Mouse (Mus musculus) brown adipose tissue, adult 24 weeks (tissue): ENCODE results near the gene Tmem150a. TPM values are rescaled to one million over a fixed set of nuclear protein-coding genes. Genes with fewer than 3 reads are reported as not detected.

Experiments
- H3K27ac ChIP-seq: fragments of 200-500 bp; replicated peaks from 2 replicates; pipeline ENCODE4 v1.5.1; 2012; ENCODE audit warnings: low read depth, mild to moderate bottlenecking, low read length
- H3K4me1 ChIP-seq: fragments of 200-500 bp; 2 replicates; pipeline ENCODE4 v1.6.1; 2012; ENCODE audit warnings: low read length, mixed read lengths; ENCODE audit not compliant: control insufficient read depth, insufficient read depth, insufficient read length
- H3K4me3 ChIP-seq: fragments of 200-500 bp; 2 replicates; pipeline ENCODE4 v1.5.1; 2012; ENCODE audit warnings: low read depth, mild to moderate bottlenecking, low read length, moderate library complexity; ENCODE audit not compliant: insufficient read depth
- polyA plus RNA-seq: library from polyadenylated mRNA; stranded (reverse); fragments of >200 nt; gene quantifications from 2 replicates; pipeline ENCODE4 v1.2.4, GENCODE M21; 2012; ENCODE audit not compliant: missing spikeins, insufficient read depth, insufficient read length

Tmem150a gene
- 8.6 and 10.6 TPM in 2 replicates for polyA plus RNA-seq

- peaks cover 13% of the 10 kb centered on the region; the same call in 1 of the 2 replicates for H3K4me1 ChIP-seq
- H3K27ac ChIP-seq = peak within 1 kb of the TSS; percentile 75
- peak within 1 kb of the TSS; percentile 91 for H3K4me3 ChIP-seq
These were observed at the start of gene Tmem150a for GRCm38 (mm10) chr6:72355066-72355911. Gene Tmem150a, plus strand, starts transcription at chr6:72355447.

GRCm38 (mm10) chr6:72312198-72312597 is 43.0 kb upstream of the Tmem150a start:
- H3K4me1 ChIP-seq = no peaks in the 10 kb centered on the region
- no peak overlapping the region for H3K27ac ChIP-seq
- no peak overlapping the region for H3K4me3 ChIP-seq

DNA sequence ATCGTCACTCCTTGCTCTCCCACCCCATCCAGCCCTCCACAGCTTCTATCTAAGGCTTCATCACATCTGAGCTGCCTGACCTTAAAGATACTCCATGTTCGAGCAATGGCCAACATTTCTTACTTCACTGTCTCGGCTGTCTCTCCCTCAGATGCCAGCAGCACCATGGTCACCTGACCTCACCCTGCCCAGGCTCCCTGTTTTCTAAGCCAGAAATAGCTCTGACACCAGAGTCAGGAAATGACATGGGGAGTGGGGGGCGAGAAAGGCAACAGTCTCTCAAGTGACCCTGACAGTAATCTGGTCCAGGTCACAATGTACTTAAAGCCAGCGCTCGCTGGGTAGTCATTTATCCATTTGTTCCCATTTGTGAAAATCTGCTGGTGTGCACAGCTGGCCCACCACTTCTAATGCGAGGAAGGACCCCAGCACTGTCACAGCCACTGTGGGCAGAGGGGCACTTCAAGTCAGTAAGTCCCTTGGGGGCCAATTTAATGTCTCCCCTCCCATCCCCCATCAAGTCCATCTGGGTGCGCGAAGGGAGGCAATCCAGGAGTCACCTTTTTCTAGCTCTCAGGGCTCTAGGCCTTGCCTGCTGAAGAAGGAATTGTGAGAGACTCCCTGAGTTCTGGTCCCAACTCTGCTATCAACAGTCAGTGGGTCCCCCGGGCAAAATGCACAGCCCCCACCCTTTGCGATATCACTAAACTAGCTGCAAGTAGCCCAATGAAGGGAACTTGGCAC is 42.0 kb upstream of the Tmem150a start:
- no peak overlapping the region for H3K4me3 ChIP-seq
- H3K4me1 ChIP-seq = no peaks in the 10 kb centered on the region
- H3K27ac ChIP-seq = no peak overlapping the region

GRCm38 (mm10) chr6:72315384-72315783 is 39.9 kb upstream of the Tmem150a start:
- Histone ChIP-seq H3K4me3 (no peak overlapping the region), H3K27ac (no peak overlapping the region), H3K4me1 (no peaks in the 10 kb centered on the region)

DNA sequence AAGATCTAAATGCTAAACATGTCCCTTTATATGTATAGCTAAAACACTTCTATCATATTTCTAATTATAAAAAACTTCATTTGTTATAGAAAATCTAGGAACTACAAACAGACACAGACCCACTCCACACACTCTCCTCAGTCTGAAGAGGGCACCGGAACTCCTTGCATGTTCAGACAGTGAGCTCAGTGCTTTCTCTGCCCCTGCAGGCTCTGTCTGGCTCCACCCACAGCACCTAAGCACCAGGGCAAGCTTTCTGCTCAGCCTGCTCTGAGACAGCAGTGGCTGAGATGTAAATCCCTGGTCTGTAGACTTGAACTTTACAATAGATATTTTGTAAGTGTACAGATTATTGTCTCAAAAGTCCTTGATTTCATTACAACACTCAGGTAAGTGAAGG is 39.2 kb upstream of the Tmem150a start:
- no peaks in the 10 kb centered on the region for H3K4me1 ChIP-seq
- no peak overlapping the region for H3K27ac ChIP-seq
- no peak overlapping the region for H3K4me3 ChIP-seq

DNA sequence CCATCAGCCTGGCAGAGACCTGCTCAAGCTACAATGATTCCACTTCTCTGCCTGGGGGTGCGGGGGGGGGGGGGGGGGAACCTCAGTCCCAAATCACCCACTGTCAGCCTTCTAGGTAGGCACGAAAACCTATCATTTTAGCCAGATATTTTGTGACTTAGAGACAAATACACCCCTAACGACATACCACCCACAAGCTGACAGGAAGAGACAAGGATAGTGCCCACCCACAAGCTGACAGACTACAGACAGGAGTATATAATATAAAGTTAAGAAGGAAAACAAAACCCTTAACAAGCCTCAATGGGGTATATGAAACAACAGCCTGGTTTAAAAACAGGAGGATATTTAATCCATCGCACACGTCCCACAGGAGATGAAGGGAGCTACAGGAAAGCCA is 36.8 kb upstream of the Tmem150a start:
- Histone ChIP-seq H3K4me1 (no peaks in the 10 kb centered on the region), H3K27ac (no peak overlapping the region), H3K4me3 (no peak overlapping the region)

DNA sequence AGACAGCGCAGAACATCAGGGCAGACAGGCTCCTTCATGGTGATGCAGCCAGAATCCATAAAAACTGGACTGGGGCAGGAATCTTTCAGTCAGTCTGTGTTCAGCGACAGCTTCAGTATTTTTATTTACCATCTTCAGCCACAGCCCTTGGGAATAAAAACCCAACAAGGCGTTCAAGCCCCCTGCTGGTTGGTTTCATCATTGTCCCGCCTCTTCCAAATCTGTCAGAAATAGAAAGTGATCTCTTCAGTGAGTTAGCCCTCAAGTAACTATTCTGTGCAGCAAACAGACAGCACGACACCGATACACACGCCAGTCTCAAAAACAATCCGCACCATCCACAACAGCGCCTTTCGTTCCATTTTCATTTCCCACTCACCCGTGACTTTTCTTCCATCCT is 36.2 kb upstream of the Tmem150a start:
- H3K4me1 ChIP-seq = no peaks in the 10 kb centered on the region
- H3K27ac ChIP-seq = no peak overlapping the region
- H3K4me3 ChIP-seq = no peak overlapping the region

DNA sequence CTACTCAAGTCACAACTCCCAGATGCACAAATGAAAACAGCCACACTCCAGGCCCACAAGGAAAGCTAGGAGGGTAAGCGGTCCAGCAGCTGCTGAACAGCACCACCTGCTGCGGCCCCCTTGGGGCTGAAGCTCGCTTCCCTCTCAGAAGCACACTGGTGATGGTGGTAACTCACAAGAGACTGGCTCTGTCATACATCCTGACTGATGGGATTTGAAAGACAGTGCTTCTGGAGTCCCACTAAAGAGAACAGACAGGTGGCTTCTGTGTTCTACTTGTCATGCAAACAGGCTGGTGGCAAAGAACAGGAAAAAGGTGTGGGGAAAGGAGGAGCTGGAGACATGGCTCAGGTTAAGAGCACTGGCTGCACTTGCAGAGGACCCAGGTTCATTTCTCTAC is 32.3 kb upstream of the Tmem150a start:
- Histone ChIP-seq H3K4me1 (no peaks in the 10 kb centered on the region), H3K4me3 (no peak overlapping the region), H3K27ac (no peak overlapping the region)

- no peak overlapping the region for H3K27ac ChIP-seq
- no peak overlapping the region for H3K4me3 ChIP-seq
- no peaks in the 10 kb centered on the region for H3K4me1 ChIP-seq
These were observed 31.3 kb upstream of the Tmem150a start for GRCm38 (mm10) chr6:72323786-72324508.

GRCm38 (mm10) chr6:72326274-72326673 is 29.0 kb upstream of the Tmem150a start:
- Histone ChIP-seq H3K4me1 (no peaks in the 10 kb centered on the region), H3K27ac (no peak overlapping the region), H3K4me3 (no peak overlapping the region)

- Histone ChIP-seq H3K27ac (no peak overlapping the region), H3K4me1 (no peaks in the 10 kb centered on the region), H3K4me3 (no peak overlapping the region)
These were observed 26.2 kb upstream of the Tmem150a start for GRCm38 (mm10) chr6:72329019-72329418.

GRCm38 (mm10) chr6:72330133-72330532 is 25.1 kb upstream of the Tmem150a start:
- Histone ChIP-seq H3K4me1 (no peaks in the 10 kb centered on the region), H3K4me3 (no peak overlapping the region), H3K27ac (no peak overlapping the region)

DNA sequence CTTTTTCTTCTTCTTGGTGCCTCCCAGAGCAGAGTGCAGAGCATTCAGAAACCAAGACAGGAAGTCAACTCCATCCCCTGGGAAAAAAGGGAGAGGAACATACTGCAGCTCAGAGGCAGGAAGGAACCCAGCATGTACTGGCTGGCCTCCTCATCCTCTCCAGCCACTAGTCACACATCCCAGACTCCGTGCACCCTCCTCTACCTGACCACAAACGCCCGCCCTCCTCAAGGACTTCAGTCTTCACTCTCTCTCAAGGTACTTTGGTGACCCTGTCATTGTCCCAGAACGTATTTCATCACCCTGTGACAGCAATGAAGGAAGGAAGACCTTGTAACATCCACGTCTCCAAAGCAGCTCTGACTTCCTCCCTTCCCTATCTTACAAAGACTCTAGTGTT is 22.1 kb upstream of the Tmem150a start:
- H3K4me3 ChIP-seq = no peak overlapping the region

DNA sequence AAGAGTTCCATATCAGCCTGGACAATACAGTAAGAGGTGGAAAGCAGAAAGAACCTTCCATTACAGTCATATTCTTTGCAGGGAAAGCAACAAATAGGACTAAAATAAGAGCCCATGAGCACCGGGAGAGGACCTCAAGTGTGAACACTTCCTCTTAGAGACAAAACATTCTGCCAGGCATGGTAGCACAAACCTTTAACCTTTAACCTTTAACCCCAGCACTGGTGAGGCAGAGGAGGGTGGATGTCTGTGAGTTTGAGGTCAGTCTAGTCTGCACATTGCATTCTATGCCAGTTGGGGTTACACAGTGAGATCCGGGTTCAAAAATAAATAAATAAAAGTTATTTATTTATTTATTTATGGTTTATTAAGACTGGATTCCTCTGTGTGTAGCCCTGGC is 14.8 kb upstream of the Tmem150a start:
- Histone ChIP-seq H3K4me1 (no peaks in the 10 kb centered on the region; the same call in 1 of the 2 replicates), H3K4me3 (no peak overlapping the region)

More for the DNA sequence above, 22.1 kb upstream of the Tmem150a start:
- Histone ChIP-seq H3K4me1 (no peaks in the 10 kb centered on the region), H3K27ac (0 out of 2 replicates have a peak overlapping the region, but pooled peaks have one; percentile 8)

More for the DNA sequence above, 14.8 kb upstream of the Tmem150a start:
- no peak overlapping the region for H3K27ac ChIP-seq
